Mouse (Mus musculus) yolk sac, embryonic 10.5 days (tissue): ENCODE results near the gene Mad2l2.
"Not testable (repeated sequence)": the region's sequence is repeated elsewhere in the genome, so short reads cannot be mapped to it uniquely, and the experiment has no call there.

Experiments
- DNase-seq: peaks from one replicate; pipeline ENCODE4 v3.0.0-alpha.2; 2017; ENCODE audit warnings: low spot score

The Mad2l2 gene

DNA sequence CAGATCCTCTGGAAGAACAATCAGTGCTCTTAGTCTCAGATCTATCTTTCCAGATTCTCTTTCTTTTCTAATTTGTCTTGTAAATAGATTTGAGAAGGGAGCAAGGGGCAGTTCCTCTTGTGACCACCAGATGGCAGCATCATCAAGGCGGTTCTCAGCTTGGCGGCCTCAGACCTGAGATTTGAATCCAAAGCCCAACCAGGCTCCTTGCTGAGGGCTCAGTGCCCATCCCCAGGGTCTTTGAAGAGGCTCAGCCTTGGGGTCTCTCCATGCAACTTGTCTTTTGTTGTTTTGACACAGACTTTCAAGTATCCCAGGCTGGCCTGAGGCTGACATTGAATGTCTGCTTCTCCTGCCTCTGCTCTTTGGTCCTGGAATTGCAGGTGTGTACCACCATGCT, 40.7 kb downstream of the Mad2l2 start:
- no peak for DNase-seq

DNA sequence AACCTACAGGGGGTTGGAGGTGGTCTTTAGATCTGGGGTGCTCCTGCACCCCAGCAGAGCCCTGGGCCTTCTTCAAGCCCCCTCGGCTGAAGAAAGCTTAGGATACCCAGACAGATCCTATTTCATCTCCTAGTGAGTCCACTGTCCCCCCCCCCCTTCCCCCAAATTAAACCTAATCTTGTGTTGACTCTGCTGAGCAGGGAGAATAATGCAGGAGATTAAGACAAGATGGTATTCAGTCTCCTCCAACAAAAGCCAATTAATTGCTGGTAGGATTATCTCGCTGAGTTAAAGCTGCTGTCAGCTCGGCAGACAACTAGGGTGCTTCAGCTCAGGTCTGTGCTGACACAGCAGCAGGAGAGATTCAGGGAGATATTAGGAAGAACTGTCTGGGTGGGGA, 41.1 kb downstream of the Mad2l2 start:
- DNase-seq = no peak

DNA sequence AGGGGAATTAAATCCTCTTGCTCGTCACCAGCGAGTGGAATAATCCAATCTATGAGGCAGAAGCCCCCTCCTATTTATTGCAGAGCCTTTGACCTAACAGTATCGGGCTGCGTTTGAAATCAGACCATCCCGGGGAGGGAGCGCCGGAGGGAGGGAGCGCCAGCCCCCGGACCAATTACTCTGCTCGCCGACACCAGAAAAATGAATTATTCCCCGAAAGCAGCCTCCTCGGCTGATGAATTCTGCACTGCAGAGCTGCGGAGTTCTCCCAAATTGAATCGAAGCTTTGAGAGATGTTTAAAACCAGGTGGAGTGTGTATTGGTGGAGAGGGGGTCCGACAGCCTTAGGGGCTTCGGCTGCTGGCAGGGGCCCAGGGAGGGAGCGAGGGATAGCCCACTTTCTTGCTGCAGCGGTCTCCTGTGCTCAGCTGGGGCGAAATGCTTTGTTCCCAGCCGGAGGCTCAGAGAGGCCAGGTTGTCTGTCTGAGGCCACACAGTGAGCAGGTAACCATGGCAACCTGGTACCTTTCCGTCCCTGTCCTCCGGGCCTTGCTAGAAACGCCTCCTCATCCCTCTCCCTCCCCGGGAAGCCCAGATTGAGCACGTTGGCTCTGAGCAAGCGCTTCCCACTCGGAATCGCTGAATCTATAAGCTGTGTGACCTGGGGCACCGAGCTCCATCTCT, 43.8 kb downstream of the Mad2l2 start:
- no peak for DNase-seq

DNA sequence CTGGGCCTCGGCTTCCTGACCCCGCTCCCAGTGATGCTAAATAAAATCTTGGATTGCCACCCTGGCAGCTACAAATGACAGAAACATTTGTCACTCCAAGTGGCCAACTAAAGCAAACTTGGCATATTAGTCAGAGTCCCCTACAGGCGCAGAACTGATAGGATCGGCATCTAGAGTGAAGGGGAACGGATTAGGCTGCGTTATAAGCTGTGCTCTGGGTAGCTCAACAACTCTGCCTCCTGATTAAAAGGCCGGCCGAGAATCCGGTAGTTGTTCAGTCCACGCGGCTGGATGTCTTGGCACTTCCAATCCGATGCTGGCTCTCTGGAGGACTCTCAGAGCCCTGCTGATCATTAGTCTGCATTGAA, 44.3 kb downstream of the Mad2l2 start:
- no peak for DNase-seq

DNA sequence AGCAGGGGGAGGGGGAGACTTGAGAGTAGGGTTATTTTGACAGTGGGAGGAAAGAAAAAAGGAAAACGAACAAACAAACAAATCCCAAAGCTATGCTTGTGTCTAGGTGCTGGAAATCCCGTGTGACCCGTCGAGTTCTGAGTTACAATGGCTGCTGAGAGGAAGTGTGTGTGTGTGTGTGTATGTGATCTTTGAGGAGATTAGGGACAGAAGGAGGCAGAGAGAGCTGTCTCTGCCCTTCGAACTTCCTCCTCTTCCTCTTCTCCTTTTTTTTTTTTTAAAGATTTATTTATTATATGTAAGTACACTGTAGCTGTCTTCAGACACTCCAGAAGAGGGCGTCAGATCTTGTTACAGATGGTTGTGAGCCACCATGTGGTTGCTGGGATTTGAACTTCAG, 46.4 kb downstream of the Mad2l2 start:
- DNase-seq = not testable (repeated sequence)

DNA sequence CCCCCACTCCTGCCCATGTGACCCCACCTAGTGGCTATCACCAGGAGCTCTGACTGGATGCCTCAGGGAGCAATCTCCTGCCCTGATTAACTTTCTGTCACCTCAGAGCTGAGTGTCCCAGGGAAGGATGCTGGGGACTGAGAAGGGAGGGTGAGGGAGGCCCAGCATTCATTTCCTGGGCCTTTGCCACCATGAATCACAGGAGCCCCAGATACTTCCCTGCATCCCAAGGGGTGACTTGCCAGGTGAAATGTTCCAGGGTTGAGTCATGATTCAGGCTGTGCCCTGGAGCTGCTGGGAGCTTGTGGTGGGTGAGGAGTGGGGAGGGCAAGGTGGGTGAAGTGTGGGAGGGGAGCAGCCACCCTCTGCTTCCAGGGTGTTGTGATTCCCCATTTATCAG, 47.5 kb downstream of the Mad2l2 start:
- DNase-seq = no peak

DNA sequence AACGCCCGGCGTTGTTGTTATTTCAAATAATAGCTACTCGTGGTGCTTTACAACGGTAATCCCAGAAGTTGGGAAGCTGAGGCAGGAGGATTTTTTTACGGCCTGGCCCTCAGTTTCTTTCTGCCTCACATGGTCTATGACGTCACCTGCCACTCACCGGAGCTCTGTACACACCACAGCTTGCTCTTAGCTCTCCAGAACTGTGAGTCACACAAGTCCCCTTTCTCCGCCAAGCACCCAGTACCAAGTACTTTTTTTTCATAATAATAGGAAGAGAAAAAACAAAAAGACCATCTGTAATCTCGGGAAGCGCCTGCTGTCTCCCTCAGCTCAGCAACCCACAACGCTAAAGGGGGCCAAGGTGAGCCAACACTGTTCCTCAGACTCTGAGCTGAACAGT, 51.3 kb downstream of the Mad2l2 start:
- no peak for DNase-seq

DNA sequence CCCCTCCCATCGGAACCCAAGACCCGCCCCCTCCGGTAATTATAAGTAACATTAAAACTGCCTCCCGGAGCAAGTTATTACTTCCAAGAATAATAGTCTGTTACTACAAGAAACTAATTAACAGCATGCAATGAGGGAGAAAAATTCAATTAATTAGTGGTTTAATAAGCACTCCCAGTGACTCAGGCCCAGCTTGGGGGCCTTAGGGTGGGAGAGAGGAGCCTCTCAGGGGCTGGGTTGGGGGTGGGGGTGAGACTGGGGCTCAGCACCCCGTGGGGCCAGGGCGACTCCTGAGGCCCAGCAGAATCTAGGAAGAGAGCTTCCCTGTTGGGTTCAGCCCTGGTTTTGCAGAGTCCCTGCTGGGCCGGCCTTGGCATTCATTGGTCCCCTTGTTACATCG, 52.2 kb downstream of the Mad2l2 start:
- no peak for DNase-seq

DNA sequence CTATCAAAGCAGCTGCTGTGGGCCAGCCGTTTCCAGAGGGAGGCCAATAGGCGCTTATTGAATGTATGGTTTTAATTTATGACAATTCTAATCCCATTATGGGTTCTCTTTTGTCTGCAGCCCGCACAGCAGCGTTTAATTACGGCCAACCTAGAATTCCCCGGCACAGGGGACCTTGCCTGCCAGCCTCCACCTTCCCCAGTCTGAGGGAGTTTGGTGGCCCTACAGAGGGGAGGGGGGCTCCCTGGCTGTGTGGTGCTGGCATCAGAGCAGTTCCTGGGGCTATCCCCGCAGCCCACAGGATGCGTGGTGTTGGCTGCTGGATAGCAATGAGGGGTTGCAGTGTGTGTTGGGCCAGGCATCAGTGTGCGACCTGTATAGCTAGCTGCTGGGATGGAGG, 54.4 kb downstream of the Mad2l2 start:
- DNase-seq = no peak

DNA sequence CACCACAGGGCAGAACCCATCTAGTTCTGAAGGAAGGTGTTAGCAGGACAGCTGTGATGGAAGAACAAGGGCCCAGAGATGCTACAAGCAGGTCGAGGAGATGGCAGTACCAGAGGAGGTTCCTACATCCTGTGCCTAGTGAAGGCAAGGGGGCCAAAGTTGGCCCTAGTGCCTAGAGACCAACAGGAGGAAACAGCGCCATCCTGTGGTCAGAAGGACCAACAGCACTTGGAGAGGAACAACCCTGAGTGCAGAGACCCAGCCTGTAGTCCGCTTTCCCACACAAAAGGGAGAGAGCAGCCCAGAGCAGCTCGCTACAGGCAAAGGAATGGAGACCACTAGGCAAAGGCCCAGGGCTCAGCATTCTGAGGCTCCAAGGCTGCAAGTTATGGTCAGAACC, 55.6 kb downstream of the Mad2l2 start:
- no peak for DNase-seq

DNA sequence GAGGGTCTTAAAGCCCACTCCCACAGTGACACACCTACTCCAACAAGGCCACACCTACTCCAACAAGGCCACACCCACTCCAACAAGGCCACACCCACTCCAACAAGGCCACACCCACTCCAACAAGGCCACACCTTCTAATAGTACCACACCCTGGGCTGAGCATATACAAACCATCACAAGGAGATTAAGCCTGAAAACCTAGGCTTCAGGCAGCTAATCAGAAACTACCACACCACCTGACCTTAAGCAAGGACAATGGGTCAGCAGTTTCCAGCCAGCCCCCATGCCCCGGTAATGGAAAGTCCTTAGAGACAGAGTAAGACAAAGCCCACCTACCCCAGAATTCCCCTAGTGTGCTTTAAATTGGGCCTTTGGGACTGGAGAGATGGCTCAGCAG, 58.6 kb downstream of the Mad2l2 start:
- DNase-seq = not testable (repeated sequence)

DNA sequence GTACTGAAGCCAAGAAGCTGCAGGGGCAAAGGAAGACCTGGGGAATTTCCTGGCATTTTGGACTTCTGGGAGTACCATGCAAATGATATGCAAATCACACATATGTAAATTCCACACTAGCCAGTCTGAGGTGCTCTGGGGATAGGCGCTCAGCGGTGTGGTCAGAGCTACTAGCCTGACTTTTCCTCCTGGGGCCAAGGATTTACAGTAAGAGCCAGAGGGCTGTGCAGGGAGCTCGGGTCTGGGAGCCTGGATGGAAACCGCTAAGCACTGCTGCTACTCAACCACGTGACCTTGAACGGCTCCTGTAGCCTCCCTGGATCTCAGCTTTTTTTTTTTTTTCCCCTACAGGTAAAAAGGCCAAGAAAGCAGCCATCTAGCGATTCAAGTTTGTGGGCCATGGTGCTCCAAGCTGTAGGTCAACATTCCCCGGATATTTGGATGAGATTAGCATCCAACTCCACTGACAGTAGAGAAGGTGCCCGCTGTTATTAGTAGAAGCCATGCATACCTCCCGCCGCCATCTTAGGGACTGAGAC, 62.6 kb downstream of the Mad2l2 start:
- no peak for DNase-seq

DNA sequence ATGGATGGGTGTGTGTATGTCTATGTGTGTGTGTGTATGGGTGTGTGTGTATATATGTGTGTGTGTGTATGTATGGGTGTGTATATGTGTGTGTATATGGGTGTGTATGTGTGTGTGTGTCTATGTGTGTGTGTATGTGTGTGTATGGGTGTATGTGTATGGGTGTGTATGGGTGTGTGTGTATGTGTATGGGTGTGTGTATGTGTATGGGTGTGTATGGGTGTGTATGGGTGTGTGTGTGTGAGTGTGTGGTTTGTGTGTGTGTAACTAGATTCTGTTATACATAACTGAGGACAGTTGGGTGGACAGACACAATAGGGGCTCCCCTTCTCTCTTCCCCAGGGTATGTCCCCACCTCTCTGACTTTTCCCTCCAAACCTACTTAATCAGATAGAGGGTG, 64.2 kb downstream of the Mad2l2 start:
- no peak for DNase-seq
